Mouse (Mus musculus) embryonic facial prominence, embryonic 10.5 days (tissue): Measurements from ENCODE around the gene Ankrd36. TPM values are rescaled to one million over a fixed set of nuclear protein-coding genes. Genes with fewer than 3 reads are reported as not detected.
"Not testable (repeated sequence)": the region's sequence is repeated elsewhere in the genome, so short reads cannot be mapped to it uniquely, and the experiment has no call there.

ENCODE experiments used
- DNase-seq: peaks from one replicate; pipeline ENCODE4 v3.0.0-alpha.2; 2017; ENCODE audit warnings: low spot score
- H3K27ac ChIP-seq: fragments of 300-500 bp; sonication (generic); replicated peaks from 2 replicates; pipeline ENCODE4 v1.5.1; 2016; ENCODE audit warnings: mild to moderate bottlenecking
- H3K27me3 ChIP-seq: fragments of 300-500 bp; sonication (generic); replicated peaks from 2 replicates; pipeline ENCODE4 v1.6.1; 2016; ENCODE audit warnings: low read depth, mild to moderate bottlenecking; ENCODE audit not compliant: poor library complexity, severe bottlenecking
- H3K36me3 ChIP-seq: fragments of 300-500 bp; sonication (generic); replicated peaks from 2 replicates; pipeline ENCODE4 v1.6.1; 2016; ENCODE audit warnings: mild to moderate bottlenecking, moderate library complexity
- H3K4me1 ChIP-seq: fragments of 300-500 bp; sonication (generic); 2 replicates; pipeline ENCODE4 v1.6.1; 2016
- H3K4me3 ChIP-seq: fragments of 300-500 bp; sonication (generic); 2 replicates; pipeline ENCODE4 v1.5.1; 2016; ENCODE audit warnings: mild to moderate bottlenecking, moderate library complexity
- H3K9me3 ChIP-seq: fragments of 300-500 bp; sonication (generic); 2 replicates; pipeline ENCODE4 v1.6.1; 2016; ENCODE audit warnings: mild to moderate bottlenecking
- WGBS: fragments of 180-500 bp; shearing (Covaris S2); methylation state at CpG from one replicate; pipeline ENCODE4 v1.1.7; 2016; 5-methylcytosine and 5-hydroxymethylcytosine counted together
- polyA plus RNA-seq: library from polyadenylated mRNA; unstranded; fragments of >200 nt; fragmentation: Nextera tagmentation; extraction: Ambion mirVana; gene quantifications from 2 replicates; pipeline ENCODE4 v1.2.1, GENCODE M21; 2016

Ankrd36 gene
- polyA plus RNA-seq, 1 experiment from 2014 or later, result not detected

- H3K4me3 ChIP-seq, result no peak overlapping the region
- no peak overlapping the region for H3K27ac ChIP-seq
- peaks cover 2% of the 10 kb centered on the region for H3K4me1 ChIP-seq
- no peak for DNase-seq
- no peaks in the 10 kb centered on the region for H3K27me3 ChIP-seq
- H3K9me3 ChIP-seq, result no peaks in the 10 kb centered on the region
- peaks cover 94% of the 10 kb centered on the region for H3K36me3 ChIP-seq
- 81% methylated on average over 5 of the region's 5 CpGs for WGBS
Measured at GRCm38 (mm10) chr11:5533108-5533507, 36.4 kb upstream of the Ankrd36 start.

- not testable (repeated sequence) for H3K4me3 ChIP-seq, H3K9me3 ChIP-seq, DNase-seq, H3K27ac ChIP-seq, H3K27me3 ChIP-seq
- 95% methylated on average over 4 of the region's 4 CpGs for WGBS
- Histone ChIP-seq H3K36me3 (peaks cover 72% of the 10 kb centered on the region), H3K4me1 (peaks cover 25% of the 10 kb centered on the region)
Measured at GRCm38 (mm10) chr11:5537454-5537853, 32.0 kb upstream of the Ankrd36 start.

GRCm38 (mm10) chr11:5540331-5540730 lies 29.2 kb upstream of the Ankrd36 start:
- no peak for DNase-seq
- WGBS, result 49% methylated on average over 4 of the region's 4 CpGs
- H3K4me3 ChIP-seq, result peak overlapping the region; percentile 81

GRCm38 (mm10) chr11:5541230-5541798 lies 28.2 kb upstream of the Ankrd36 start:
- H3K9me3 ChIP-seq, result no peaks in the 10 kb centered on the region
- WGBS, result 4% methylated on average over 28 of the region's 28 CpGs
- no peaks in the 10 kb centered on the region for H3K27me3 ChIP-seq
- peaks cover 25% of the 10 kb centered on the region for H3K4me1 ChIP-seq
- H3K4me3 ChIP-seq, result peak overlapping the region; percentile 81
- H3K27ac ChIP-seq, result peak overlapping the region; percentile 95
- DNase-seq, result no peak
- H3K36me3 ChIP-seq, result peaks cover 35% of the 10 kb centered on the region

More at GRCm38 (mm10) chr11:5540331-5540730, 29.2 kb upstream of the Ankrd36 start:
- no peaks in the 10 kb centered on the region for H3K27me3 ChIP-seq
- H3K9me3 ChIP-seq, result no peaks in the 10 kb centered on the region
- H3K4me1 ChIP-seq, result peaks cover 25% of the 10 kb centered on the region
- peaks cover 43% of the 10 kb centered on the region for H3K36me3 ChIP-seq
- no peak overlapping the region for H3K27ac ChIP-seq

GRCm38 (mm10) chr11:5541799-5542481 lies 27.5 kb upstream of the Ankrd36 start, which contains the start of gene Ccdc117:
TSS of gene Ccdc117 (minus strand) at chr11:5542187.
- Histone ChIP-seq H3K27ac (peak within 1 kb of the TSS; percentile 95), H3K9me3 (no peaks in the 10 kb centered on the region), H3K4me1 (peaks cover 25% of the 10 kb centered on the region), H3K36me3 (peaks cover 29% of the 10 kb centered on the region), H3K4me3 (peak within 1 kb of the TSS; percentile 81), H3K27me3 (no peaks in the 10 kb centered on the region)
- WGBS, result under 1% methylated on average over 65 of the region's 65 CpGs
- DNase-seq, result peak; percentile 92

- Histone ChIP-seq H3K36me3 (peaks cover 26% of the 10 kb centered on the region), H3K9me3 (no peaks in the 10 kb centered on the region), H3K27me3 (no peaks in the 10 kb centered on the region), H3K27ac (0 out of 2 replicates have a peak overlapping the region, but pooled peaks have one; percentile 95), H3K4me1 (peaks cover 25% of the 10 kb centered on the region), H3K4me3 (peak overlapping the region; percentile 81)
- DNase-seq, result no peak
- WGBS, result 54% methylated on average over 5 of the region's 5 CpGs
Measured at GRCm38 (mm10) chr11:5542482-5543185, 26.9 kb upstream of the Ankrd36 start.

- Histone ChIP-seq H3K4me3 (no peak overlapping the region), H3K27me3 (no peaks in the 10 kb centered on the region), H3K27ac (no peak overlapping the region), H3K9me3 (no peaks in the 10 kb centered on the region), H3K4me1 (peaks cover 21% of the 10 kb centered on the region), H3K36me3 (peaks cover 20% of the 10 kb centered on the region)
- DNase-seq, result no peak
- 69% methylated on average over 1 of the region's 1 CpGs for WGBS
Measured at GRCm38 (mm10) chr11:5543281-5543680, 26.2 kb upstream of the Ankrd36 start.

GRCm38 (mm10) chr11:5544709-5545108 lies 24.8 kb upstream of the Ankrd36 start:
- H3K27me3 ChIP-seq, DNase-seq, H3K27ac ChIP-seq, H3K9me3 ChIP-seq, H3K36me3 ChIP-seq, H3K4me3 ChIP-seq: not testable (repeated sequence)
- H3K4me1 ChIP-seq, result peaks cover 17% of the 10 kb centered on the region
- 80% methylated on average over 1 of the region's 1 CpGs for WGBS

- peaks cover under 1% of the 10 kb centered on the region for H3K36me3 ChIP-seq
- WGBS, result 86% methylated on average over 4 of the region's 4 CpGs
- no peak for DNase-seq
- peaks cover 14% of the 10 kb centered on the region for H3K4me1 ChIP-seq
- H3K4me3 ChIP-seq, result no peak overlapping the region
- H3K9me3 ChIP-seq, result no peaks in the 10 kb centered on the region; the same call in 1 of the 2 replicates
- H3K27ac ChIP-seq, result no peak overlapping the region
- H3K27me3 ChIP-seq, result no peaks in the 10 kb centered on the region
Measured at GRCm38 (mm10) chr11:5545457-5545856, 24.0 kb upstream of the Ankrd36 start.

GRCm38 (mm10) chr11:5546693-5547092 lies 22.8 kb upstream of the Ankrd36 start:
- H3K27ac ChIP-seq, result no peak overlapping the region
- H3K9me3 ChIP-seq, result no peaks in the 10 kb centered on the region; the same call in 1 of the 2 replicates
- H3K4me1 ChIP-seq, result 0 out of 2 replicates have a peak, but pooled peaks cover 2% of the 10 kb centered on the region
- no peak overlapping the region for H3K4me3 ChIP-seq
- WGBS, result 89% methylated on average over 3 of the region's 3 CpGs
- H3K36me3 ChIP-seq, result no peaks in the 10 kb centered on the region
- no peaks in the 10 kb centered on the region for H3K27me3 ChIP-seq
- DNase-seq, result no peak

GRCm38 (mm10) chr11:5551430-5551829 lies 18.1 kb upstream of the Ankrd36 start:
- 90% methylated on average over 5 of the region's 5 CpGs for WGBS
- DNase-seq, result no peak
- Histone ChIP-seq H3K27me3 (no peaks in the 10 kb centered on the region), H3K27ac (no peak overlapping the region), H3K4me1 (no peaks in the 10 kb centered on the region), H3K9me3 (no peaks in the 10 kb centered on the region; the same call in 1 of the 2 replicates), H3K4me3 (no peak overlapping the region), H3K36me3 (no peaks in the 10 kb centered on the region)

GRCm38 (mm10) chr11:5551931-5552330 lies 17.6 kb upstream of the Ankrd36 start:
- Histone ChIP-seq H3K9me3 (no peaks in the 10 kb centered on the region; the same call in 1 of the 2 replicates), H3K4me3 (no peak overlapping the region), H3K27ac (no peak overlapping the region), H3K4me1 (no peaks in the 10 kb centered on the region), H3K27me3 (no peaks in the 10 kb centered on the region), H3K36me3 (no peaks in the 10 kb centered on the region)
- no peak for DNase-seq
- 66% methylated on average over 1 of the region's 1 CpGs for WGBS
